Mouse (Mus musculus) liver, adult 2 months (tissue): ENCODE data around the gene Hmg20b. TPM values are rescaled to one million over a fixed set of nuclear protein-coding genes. Genes with fewer than 3 reads are reported as not detected.

Source experiments
- DNase-seq: peaks from one replicate; pipeline ENCODE4 v3.0.0-alpha.2; 2011; ENCODE audit warnings: low read depth, low spot score; ENCODE audit errors: extremely low read depth
- H3K27ac ChIP-seq: fragments of 200-500 bp; replicated peaks from 2 replicates; pipeline ENCODE4 v1.5.1; 2012; ENCODE audit warnings: low read depth, mild to moderate bottlenecking, control low read depth, inconsistent platforms, low read length; ENCODE audit not compliant: insufficient read depth
- H3K27me3 ChIP-seq: fragments of 200-500 bp; 2 replicates; pipeline ENCODE4 v1.6.1; 2012; ENCODE audit warnings: mild to moderate bottlenecking, moderate library complexity, low read length, inconsistent platforms; ENCODE audit not compliant: control insufficient read depth, insufficient read depth
- H3K36me3 ChIP-seq: fragments of 200-500 bp; 2 replicates; pipeline ENCODE4 v1.6.1; 2012; ENCODE audit warnings: low read length, inconsistent platforms; ENCODE audit not compliant: control insufficient read depth, insufficient read depth
- H3K4me1 ChIP-seq: fragments of 200-500 bp; 2 replicates; pipeline ENCODE4 v1.6.1; 2011; ENCODE audit warnings: low read length; ENCODE audit not compliant: control insufficient read depth, insufficient read depth
- H3K4me3 ChIP-seq: fragments of 200-500 bp; 2 replicates; pipeline ENCODE4 v1.5.1; 2011; ENCODE audit warnings: low read depth, mild to moderate bottlenecking, control low read depth, low read length, moderate library complexity; ENCODE audit not compliant: insufficient read depth
- H3K79me2 ChIP-seq: fragments of 200-500 bp; 2 replicates; pipeline ENCODE4 v1.6.1; 2012; ENCODE audit warnings: inconsistent platforms, mild to moderate bottlenecking, low read length, moderate library complexity; ENCODE audit not compliant: control insufficient read depth, insufficient read depth
- H3K9ac ChIP-seq: fragments of 200-500 bp; 2 replicates; pipeline ENCODE4 v1.6.1; 2012; ENCODE audit warnings: low read depth, mild to moderate bottlenecking, control low read depth, inconsistent platforms, low read length
- CTCF ChIP-seq: fragments of 200-500 bp; IDR thresholded peaks from 2 replicates; pipeline ENCODE4 v1.5.1; 2011; ENCODE audit warnings: low read depth, low read length, control low read depth
- POLR2A ChIP-seq: fragments of 200-500 bp; IDR thresholded peaks from 2 replicates; pipeline ENCODE4 v1.6.1; 2011; ENCODE audit warnings: low read length, control low read depth; ENCODE audit not compliant: insufficient read depth; ENCODE audit errors: extremely low read depth
- WGBS: fragments of 180-500 bp; shearing (Covaris S2); methylation state at CpG from one replicate; pipeline ENCODE4 v1.1.7; 2018; 5-methylcytosine and 5-hydroxymethylcytosine counted together
- polyA plus RNA-seq: library from polyadenylated mRNA; depleted of rRNA; stranded (reverse); fragments of >200 nt; gene quantifications from 2 replicates; pipeline ENCODE4 v1.2.3, GENCODE M21; 2012
- total RNA-seq: library from RNA; depleted of rRNA; stranded (reverse); fragments of >200 nt; gene quantifications from 2 replicates; pipeline ENCODE4 v1.2.3, GENCODE M21; 2014

Hmg20b gene
- total and polyA plus RNA-seq, 2 experiments = 9.9 to 54.0 TPM

GRCm38 (mm10) chr10:81377362-81377664 is 27.0 kb upstream of the Hmg20b start:
- Histone ChIP-seq H3K4me1 (peaks cover 10% of the 10 kb centered on the region), H3K9ac (no peak overlapping the region), H3K27me3 (no peaks in the 10 kb centered on the region), H3K36me3 (no peaks in the 10 kb centered on the region), H3K27ac (no peak overlapping the region), H3K79me2 (peaks cover 20% of the 10 kb centered on the region; the same call in 1 of the 2 replicates), H3K4me3 (no peak overlapping the region)
- WGBS = 55% methylated on average over 2 of the region's 2 CpGs
- DNase-seq = no peak
- TF ChIP-seq POLR2A (no peak), CTCF (no peak)

GRCm38 (mm10) chr10:81376561-81377361 is 26.5 kb upstream of the Hmg20b start:
- Histone ChIP-seq H3K79me2 (peaks cover 20% of the 10 kb centered on the region; the same call in 1 of the 2 replicates), H3K36me3 (no peaks in the 10 kb centered on the region), H3K9ac (no peak overlapping the region), H3K4me1 (peaks cover 10% of the 10 kb centered on the region), H3K4me3 (no peak overlapping the region), H3K27ac (no peak overlapping the region), H3K27me3 (no peaks in the 10 kb centered on the region)
- no peak for TF ChIP-seq POLR2A
- no peak for TF ChIP-seq CTCF
- no peak for DNase-seq
- WGBS = 72% methylated on average over 6 of the region's 6 CpGs

GRCm38 (mm10) chr10:81375322-81375721 is 25.0 kb upstream of the Hmg20b start:
- Histone ChIP-seq H3K9ac (no peak overlapping the region), H3K4me1 (peaks cover 10% of the 10 kb centered on the region), H3K27me3 (no peaks in the 10 kb centered on the region), H3K4me3 (no peak overlapping the region), H3K27ac (no peak overlapping the region), H3K79me2 (peaks cover 20% of the 10 kb centered on the region; the same call in 1 of the 2 replicates), H3K36me3 (no peaks in the 10 kb centered on the region)
- no peak for DNase-seq
- WGBS = 94% methylated on average over 10 of the region's 10 CpGs
- TF ChIP-seq CTCF = no peak

- H3K79me2 ChIP-seq = no peaks in the 10 kb centered on the region
- H3K36me3 ChIP-seq = no peaks in the 10 kb centered on the region; the same call in 1 of the 2 replicates
- TF ChIP-seq POLR2A (no peak), CTCF (no peak)
- no peaks in the 10 kb centered on the region for H3K27me3 ChIP-seq
- no peaks in the 10 kb centered on the region for H3K4me1 ChIP-seq
- WGBS = 97% methylated on average over 6 of the region's 6 CpGs
- H3K4me3 ChIP-seq = no peak overlapping the region
- H3K27ac ChIP-seq = no peak overlapping the region
- DNase-seq = no peak
- no peak overlapping the region for H3K9ac ChIP-seq
Observed at GRCm38 (mm10) chr10:81367207-81367495, 16.9 kb upstream of the Hmg20b start.

GRCm38 (mm10) chr10:81366477-81367206 is 16.4 kb upstream of the Hmg20b start:
- 73% methylated on average over 6 of the region's 6 CpGs for WGBS
- no peaks in the 10 kb centered on the region for H3K27me3 ChIP-seq
- no peak overlapping the region for H3K4me3 ChIP-seq
- TF ChIP-seq CTCF (no peak), POLR2A (no peak)
- DNase-seq = no peak
- H3K27ac ChIP-seq = no peak overlapping the region
- no peaks in the 10 kb centered on the region for H3K4me1 ChIP-seq
- H3K79me2 ChIP-seq = no peaks in the 10 kb centered on the region
- H3K36me3 ChIP-seq = no peaks in the 10 kb centered on the region; the same call in 1 of the 2 replicates
- H3K9ac ChIP-seq = no peak overlapping the region
